Mouse (Mus musculus): Measurements from ENCODE around the gene Usp5. TPM values are rescaled to one million over a fixed set of nuclear protein-coding genes. Genes with fewer than 3 reads are reported as not detected.

The Usp5 gene
- polyA plus RNA-seq, 1 experiment = 61.7 TPM

DNA sequence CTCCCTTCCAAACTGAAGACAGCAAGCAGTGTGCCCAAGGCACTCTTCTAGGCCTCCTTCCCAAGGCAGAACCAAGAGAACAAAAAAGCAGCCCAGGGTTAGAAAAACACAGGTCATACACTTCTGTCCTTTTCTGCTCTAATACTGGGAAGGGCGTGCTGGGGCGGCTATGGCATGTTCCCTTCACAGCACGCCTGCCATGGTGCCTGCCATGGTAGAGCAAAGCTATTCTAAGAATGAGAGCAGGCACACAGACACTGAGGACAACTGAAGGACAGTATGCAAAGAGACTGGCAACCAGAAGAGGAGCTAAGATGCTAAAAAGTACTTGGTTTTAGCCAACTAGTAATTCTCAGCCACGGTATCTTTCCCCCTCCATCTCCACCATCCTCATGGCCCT lies 7.2 kb downstream of the Usp5 start:
- Histone ChIP-seq H3K27me3 (replicated peaks) (no peaks in the 10 kb centered on the region), H3K36me3 (replicated peaks; ENCODE audit: low read length) (peaks cover 100% of the 10 kb centered on the region), H3K4me3 (replicated peaks) (no peak overlapping the region), H3K4me1 (peaks cover 49% of the 10 kb centered on the region), H3K9me3 (no peaks in the 10 kb centered on the region)
- no peak for TF ChIP-seq GATA1 (IDR thresholded peaks at IDR 0.05; ENCODE audit: borderline replicate concordance, low read length)
- no peak for TF ChIP-seq FLI1 (IDR thresholded peaks at IDR 0.05; ENCODE audit: low read length)

DNA sequence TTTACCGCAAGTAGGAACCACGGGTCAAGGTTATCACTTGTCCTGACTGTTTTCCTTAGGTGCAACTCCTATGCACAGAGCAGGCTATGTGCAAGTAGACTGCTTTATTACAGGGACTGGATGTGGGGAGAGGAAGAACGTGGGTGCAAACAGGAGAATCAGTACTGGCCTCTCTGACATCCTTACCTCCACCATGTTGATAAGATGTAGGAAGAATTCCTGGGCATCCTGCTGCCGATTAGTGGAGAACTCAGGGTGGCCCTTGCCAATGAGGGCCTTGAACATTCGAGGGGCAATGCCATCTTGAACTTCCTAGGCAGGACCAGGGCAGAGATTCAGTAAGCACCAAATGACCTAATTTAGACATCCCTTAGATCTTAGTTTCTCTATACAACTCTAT lies 8.4 kb downstream of the Usp5 start:
- TF ChIP-seq GATA1 (IDR thresholded peaks at IDR 0.05; ENCODE audit: borderline replicate concordance, low read length) (no peak), FLI1 (IDR thresholded peaks at IDR 0.05; ENCODE audit: low read length) (no peak)
- Histone ChIP-seq H3K36me3 (replicated peaks; ENCODE audit: low read length) (peaks cover 100% of the 10 kb centered on the region), H3K4me3 (replicated peaks) (no peak overlapping the region), H3K4me1 (peaks cover 40% of the 10 kb centered on the region), H3K27me3 (replicated peaks) (no peaks in the 10 kb centered on the region), H3K9me3 (no peaks in the 10 kb centered on the region)

DNA sequence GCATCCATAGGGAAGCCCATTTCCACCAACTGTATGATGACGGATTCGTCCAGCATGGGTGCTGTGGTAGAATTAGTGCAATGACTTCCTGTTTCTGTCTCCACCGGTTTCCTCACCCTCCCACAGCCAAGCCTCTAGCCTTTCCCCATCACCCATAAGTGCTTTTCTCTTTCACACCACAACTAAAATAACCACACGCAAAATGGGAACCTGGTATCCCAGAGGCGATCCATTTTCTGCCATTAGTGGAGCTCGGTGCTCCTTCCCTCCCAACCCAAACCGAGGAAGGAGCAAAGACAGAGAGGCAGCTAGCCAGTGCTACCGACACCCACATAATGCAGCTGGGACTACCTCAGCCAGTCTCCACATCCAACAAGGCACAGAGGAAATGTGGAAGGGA lies 11.3 kb downstream of the Usp5 start:
- peaks cover 88% of the 10 kb centered on the region for H3K36me3 ChIP-seq (replicated peaks; ENCODE audit: low read length)
- no peaks in the 10 kb centered on the region for H3K9me3 ChIP-seq
- H3K4me3 ChIP-seq (replicated peaks) = peak overlapping the region; percentile 72
- no peaks in the 10 kb centered on the region for H3K27me3 ChIP-seq (replicated peaks)
- peaks cover 42% of the 10 kb centered on the region for H3K4me1 ChIP-seq
- no peak for TF ChIP-seq GATA1 (IDR thresholded peaks at IDR 0.05; ENCODE audit: borderline replicate concordance, low read length)
- TF ChIP-seq FLI1 (IDR thresholded peaks at IDR 0.05; ENCODE audit: low read length) = no peak

DNA sequence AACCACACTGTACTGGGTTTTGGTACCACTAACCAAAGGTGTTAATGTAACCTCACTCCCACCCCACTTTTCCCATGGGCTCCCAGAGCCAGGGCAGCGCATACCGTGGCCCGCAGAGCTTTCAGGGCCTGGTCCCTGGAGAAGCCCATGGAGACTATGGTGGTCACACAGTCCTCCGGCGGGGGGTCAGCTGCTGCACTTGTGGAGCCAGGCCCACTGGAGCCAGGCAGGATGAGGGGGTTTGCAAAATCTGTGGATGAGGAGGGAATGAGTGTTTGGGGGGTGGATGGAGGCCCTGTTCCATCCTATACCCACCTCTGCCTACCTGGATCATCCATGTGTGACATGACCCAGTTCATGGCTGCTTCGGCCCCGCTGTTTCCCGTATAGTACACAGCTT lies 11.7 kb downstream of the Usp5 start:
- Histone ChIP-seq H3K9me3 (no peaks in the 10 kb centered on the region), H3K27me3 (replicated peaks) (no peaks in the 10 kb centered on the region), H3K36me3 (replicated peaks; ENCODE audit: low read length) (peaks cover 88% of the 10 kb centered on the region), H3K4me1 (peaks cover 46% of the 10 kb centered on the region), H3K4me3 (replicated peaks) (peak overlapping the region; percentile 40)
- TF ChIP-seq GATA1 (IDR thresholded peaks at IDR 0.05; ENCODE audit: borderline replicate concordance, low read length) = no peak
- no peak for TF ChIP-seq FLI1 (IDR thresholded peaks at IDR 0.05; ENCODE audit: low read length)

GRCm38 (mm10) chr6:124817125-124817524 lies 12.2 kb downstream of the Usp5 start:
- H3K36me3 ChIP-seq (replicated peaks; ENCODE audit: low read length) = peaks cover 88% of the 10 kb centered on the region
- H3K4me3 ChIP-seq (replicated peaks) = no peak overlapping the region
- no peaks in the 10 kb centered on the region for H3K27me3 ChIP-seq (replicated peaks)
- peaks cover 50% of the 10 kb centered on the region for H3K4me1 ChIP-seq
- TF ChIP-seq FLI1 (IDR thresholded peaks at IDR 0.05; ENCODE audit: low read length) (no peak), GATA1 (IDR thresholded peaks at IDR 0.05; ENCODE audit: borderline replicate concordance, low read length) (no peak)
- no peaks in the 10 kb centered on the region for H3K9me3 ChIP-seq

DNA sequence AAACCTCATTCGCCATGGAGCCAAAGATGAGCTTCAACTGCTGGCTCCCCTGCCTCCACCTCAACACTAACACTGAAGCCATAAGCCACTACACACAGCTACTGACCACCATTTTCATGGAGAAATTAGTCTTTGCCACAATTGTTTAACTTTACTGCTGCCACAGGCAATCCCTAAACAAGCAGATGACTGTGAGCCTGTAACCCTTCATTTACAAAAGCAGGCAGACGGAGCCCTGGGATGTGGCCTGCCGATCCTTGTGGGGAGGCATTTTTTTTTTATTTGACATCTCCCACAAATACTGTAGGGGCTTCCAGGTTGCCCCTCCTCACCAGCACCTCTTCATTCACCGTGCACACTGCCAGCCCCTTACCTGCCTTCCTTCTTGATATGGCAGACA lies 12.7 kb downstream of the Usp5 start:
- H3K4me3 ChIP-seq (replicated peaks) = no peak overlapping the region
- H3K27me3 ChIP-seq (replicated peaks) = no peaks in the 10 kb centered on the region
- TF ChIP-seq FLI1 (IDR thresholded peaks at IDR 0.05; ENCODE audit: low read length) = no peak
- TF ChIP-seq GATA1 (IDR thresholded peaks at IDR 0.05; ENCODE audit: borderline replicate concordance, low read length) = no peak
- no peaks in the 10 kb centered on the region for H3K9me3 ChIP-seq
- H3K4me1 ChIP-seq = peaks cover 55% of the 10 kb centered on the region
- H3K36me3 ChIP-seq (replicated peaks; ENCODE audit: low read length) = peaks cover 88% of the 10 kb centered on the region

GRCm38 (mm10) chr6:124814858-124815774 lies 14.2 kb downstream of the Usp5 start:
- H3K4me3 ChIP-seq (replicated peaks) = no peak overlapping the region
- TF ChIP-seq FLI1 (IDR thresholded peaks at IDR 0.05; ENCODE audit: low read length) = no peak
- TF ChIP-seq GATA1 (IDR thresholded peaks at IDR 0.05; ENCODE audit: borderline replicate concordance, low read length) = no peak
- no peaks in the 10 kb centered on the region for H3K9me3 ChIP-seq
- peaks cover 86% of the 10 kb centered on the region for H3K36me3 ChIP-seq (replicated peaks; ENCODE audit: low read length)
- H3K27me3 ChIP-seq (replicated peaks) = no peaks in the 10 kb centered on the region
- peaks cover 70% of the 10 kb centered on the region for H3K4me1 ChIP-seq

DNA sequence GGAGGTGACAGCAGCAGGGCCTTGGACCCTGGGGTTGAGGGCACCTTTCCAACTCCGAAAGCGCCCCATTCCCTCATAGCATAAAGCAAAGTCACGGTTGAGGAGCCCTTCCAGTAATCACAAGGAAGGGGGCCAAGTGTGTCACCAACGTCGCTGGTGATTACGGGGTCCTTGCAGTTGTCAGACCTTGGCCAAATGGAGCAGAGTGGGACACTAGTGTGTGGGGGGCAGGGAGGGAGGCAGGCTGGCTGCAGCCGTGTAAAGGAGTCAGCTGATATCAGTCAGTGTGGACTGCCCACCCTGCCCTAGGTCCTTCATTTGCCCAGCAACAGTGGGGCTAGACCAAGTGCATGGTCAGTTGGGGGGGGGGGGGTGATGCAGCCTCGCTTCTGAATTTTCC lies 14.8 kb downstream of the Usp5 start:
- Histone ChIP-seq H3K9me3 (no peaks in the 10 kb centered on the region), H3K4me1 (peaks cover 75% of the 10 kb centered on the region), H3K27me3 (replicated peaks) (no peaks in the 10 kb centered on the region), H3K4me3 (replicated peaks) (peak overlapping the region; percentile 98), H3K36me3 (replicated peaks; ENCODE audit: low read length) (peaks cover 85% of the 10 kb centered on the region)
- no peak for TF ChIP-seq FLI1 (IDR thresholded peaks at IDR 0.05; ENCODE audit: low read length)
- TF ChIP-seq GATA1 (IDR thresholded peaks at IDR 0.05; ENCODE audit: borderline replicate concordance, low read length) = no peak

DNA sequence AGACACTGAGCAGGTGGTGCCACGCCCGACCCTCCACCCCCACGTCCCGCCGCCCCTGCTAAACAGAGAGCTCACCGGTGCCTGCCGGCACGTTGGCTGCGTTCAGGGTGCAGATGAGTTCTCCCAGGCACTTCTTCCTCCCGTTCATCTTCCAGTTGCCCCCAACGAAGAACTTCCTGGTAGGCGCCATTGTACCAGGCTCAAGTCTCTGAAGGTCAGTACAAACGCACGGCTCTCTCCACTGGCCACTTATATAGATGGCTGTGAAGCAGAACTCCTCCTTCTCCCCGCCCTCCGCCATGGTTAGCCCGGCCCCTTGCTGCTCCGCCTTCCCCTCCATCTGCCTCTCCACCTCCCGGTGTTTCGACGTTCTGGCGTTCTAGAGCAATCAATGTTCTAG lies 15.4 kb downstream of the Usp5 start, which contains the start of gene Tpi1:
Gene Tpi1 (minus strand): TSS at position 364 of the 400 bp plus-strand sequence.
- TF ChIP-seq GATA1 (IDR thresholded peaks at IDR 0.05; ENCODE audit: borderline replicate concordance, low read length) = no peak
- TF ChIP-seq FLI1 (IDR thresholded peaks at IDR 0.05; ENCODE audit: low read length) = no peak
- Histone ChIP-seq H3K36me3 (replicated peaks; ENCODE audit: low read length) (peaks cover 80% of the 10 kb centered on the region), H3K4me3 (replicated peaks) (peak within 1 kb of the TSS; percentile 98), H3K4me1 (peaks cover 77% of the 10 kb centered on the region), H3K27me3 (replicated peaks) (no peaks in the 10 kb centered on the region), H3K9me3 (no peaks in the 10 kb centered on the region)

DNA sequence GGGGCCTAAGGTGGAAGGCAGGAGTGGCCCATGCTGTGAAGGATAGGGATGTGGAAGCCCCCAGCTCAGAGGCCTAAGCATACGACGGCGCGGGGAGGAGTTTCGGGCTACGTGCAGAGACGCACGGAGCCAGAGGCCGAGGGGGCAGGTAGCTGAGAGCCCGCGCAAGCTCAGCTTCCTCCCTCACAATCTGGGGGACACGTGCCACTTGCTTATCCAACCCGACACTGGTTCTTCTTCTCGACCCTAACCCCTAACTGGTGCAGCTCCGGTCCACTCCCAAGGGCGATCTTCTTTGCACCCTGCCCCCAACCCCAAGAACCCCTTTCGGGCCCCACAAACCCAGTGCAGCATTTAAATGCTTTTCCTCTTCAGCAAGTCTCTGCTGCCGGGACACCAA lies 15.8 kb downstream of the Usp5 start:
- no peaks in the 10 kb centered on the region for H3K27me3 ChIP-seq (replicated peaks)
- no peaks in the 10 kb centered on the region for H3K9me3 ChIP-seq
- TF ChIP-seq GATA1 (IDR thresholded peaks at IDR 0.05; ENCODE audit: borderline replicate concordance, low read length) (no peak), FLI1 (IDR thresholded peaks at IDR 0.05; ENCODE audit: low read length) (no peak)
- H3K4me1 ChIP-seq = peaks cover 78% of the 10 kb centered on the region
- H3K4me3 ChIP-seq (replicated peaks) = peak overlapping the region; percentile 98
- peaks cover 76% of the 10 kb centered on the region for H3K36me3 ChIP-seq (replicated peaks; ENCODE audit: low read length)
